Mouse (Mus musculus) cerebellum, adult 11-12 months (tissue): Measurements from ENCODE around the gene Krt7.
A peak's percentile ranks its signal among the peaks of the same experiment; 100 is the strongest.

Source experiments
- DNase-seq: peaks from one replicate; pipeline ENCODE4 v3.0.0; 2022

The Krt7 gene

GRCm38 (mm10) chr15:101378646-101379045 is 32.2 kb upstream of the Krt7 start:
- DNase-seq: no peak

- DNase-seq: no peak
These were observed 29.1 kb upstream of the Krt7 start for GRCm38 (mm10) chr15:101381758-101382157.

GRCm38 (mm10) chr15:101382811-101383210 is 28.0 kb upstream of the Krt7 start:
- DNase-seq: peak; percentile 74

GRCm38 (mm10) chr15:101384610-101385009 is 26.2 kb upstream of the Krt7 start:
- no peak for DNase-seq

GRCm38 (mm10) chr15:101385064-101385463 is 25.8 kb upstream of the Krt7 start:
- no peak for DNase-seq

- no peak for DNase-seq
These were observed 23.7 kb upstream of the Krt7 start for GRCm38 (mm10) chr15:101387176-101387575.

GRCm38 (mm10) chr15:101388034-101388541 is 22.8 kb upstream of the Krt7 start:
- no peak for DNase-seq

- no peak for DNase-seq
These were observed 20.6 kb upstream of the Krt7 start for GRCm38 (mm10) chr15:101390203-101390602.

- DNase-seq: no peak
These were observed 18.6 kb upstream of the Krt7 start for GRCm38 (mm10) chr15:101392251-101392650.

- no peak for DNase-seq
These were observed 15.9 kb upstream of the Krt7 start for GRCm38 (mm10) chr15:101394908-101395307.

GRCm38 (mm10) chr15:101396466-101396865 is 14.4 kb upstream of the Krt7 start:
- DNase-seq: no peak

GRCm38 (mm10) chr15:101396921-101397320 is 13.9 kb upstream of the Krt7 start:
- no peak for DNase-seq

- no peak for DNase-seq
These were observed 13.2 kb upstream of the Krt7 start for GRCm38 (mm10) chr15:101397683-101398082.

- no peak for DNase-seq
These were observed 12.6 kb upstream of the Krt7 start for GRCm38 (mm10) chr15:101398269-101398668.

GRCm38 (mm10) chr15:101412188-101412587 is 1.3 kb downstream of the Krt7 start:
- no peak for DNase-seq

GRCm38 (mm10) chr15:101413916-101414635 is 3.2 kb downstream of the Krt7 start:
- no peak for DNase-seq

GRCm38 (mm10) chr15:101414807-101415565 is 4.1 kb downstream of the Krt7 start:
- DNase-seq: peak; percentile 45

- no peak for DNase-seq
These were observed 8.1 kb downstream of the Krt7 start for GRCm38 (mm10) chr15:101418950-101419349.

- no peak for DNase-seq
These were observed 10.1 kb downstream of the Krt7 start for GRCm38 (mm10) chr15:101420903-101421302.

GRCm38 (mm10) chr15:101424914-101425313 is 14.1 kb downstream of the Krt7 start:
- no peak for DNase-seq

GRCm38 (mm10) chr15:101436611-101437010 is 25.8 kb downstream of the Krt7 start:
- DNase-seq: no peak

- no peak for DNase-seq
These were observed 27.7 kb downstream of the Krt7 start, which contains the start of gene Krt87 for GRCm38 (mm10) chr15:101438555-101438954. Gene Krt87 (minus strand): TSS chr15:101438804.

GRCm38 (mm10) chr15:101440837-101441236 is 30.0 kb downstream of the Krt7 start:
- no peak for DNase-seq

- DNase-seq: no peak
These were observed 35.7 kb downstream of the Krt7 start for GRCm38 (mm10) chr15:101446572-101446971.
